Mouse (Mus musculus): Measurements from ENCODE around the gene Hbb-bs. TPM values are rescaled to one million over a fixed set of nuclear protein-coding genes. Genes with fewer than 3 reads are reported as not detected.
A peak's percentile ranks its signal among the peaks of the same experiment; 100 is the strongest.

The Hbb-bs gene
- 116,188 and 122,775 TPM in 2 replicates for polyA plus RNA-seq (2015; fragmentation: Nextera tagmentation; extraction: Ambion mirVana)

DNA sequence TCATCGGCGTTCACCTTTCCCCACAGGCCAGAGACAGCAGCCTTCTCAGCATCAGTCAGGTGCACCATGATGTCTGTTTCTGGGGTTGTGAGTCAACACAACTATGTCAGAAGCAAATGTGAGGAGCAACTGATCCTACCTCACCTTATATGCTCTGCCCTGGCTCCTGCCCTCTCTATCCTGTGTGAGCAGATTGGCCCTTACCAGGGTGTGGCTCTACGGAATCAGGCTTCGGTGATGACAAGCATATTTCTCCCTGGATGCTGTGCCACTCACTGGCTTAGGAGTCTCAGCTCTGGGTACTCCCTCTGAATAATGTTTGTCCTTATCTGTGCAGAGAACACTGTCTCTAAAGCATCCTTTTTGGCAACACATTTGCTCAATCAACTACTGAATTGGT, at the start of gene Hbb-bs:
Gene Hbb-bs (minus strand): TSS at position 289 of the 400 bp plus-strand sequence.
- Histone ChIP-seq H3K9ac (peak within 1 kb of the TSS; percentile 57), H3K4me2 (peak within 1 kb of the TSS; percentile 51), H3K4me3 (replicated peaks) (peak within 1 kb of the TSS; percentile 52), H3K27ac (replicated peaks) (peak within 1 kb of the TSS; percentile 98), H3K9me3 (replicated peaks) (no peaks in the 10 kb centered on the region), H3K36me3 (replicated peaks) (no peaks in the 10 kb centered on the region), H3K27me3 (no peaks in the 10 kb centered on the region), H3K4me1 (replicated peaks) (peaks cover 33% of the 10 kb centered on the region)
- 33% methylated on average over 4 of the region's 4 CpGs for WGBS (ENCODE audit: insufficient replicate concordance)
- ATAC-seq (ENCODE audit: insufficient read depth): peak; percentile 83

DNA sequence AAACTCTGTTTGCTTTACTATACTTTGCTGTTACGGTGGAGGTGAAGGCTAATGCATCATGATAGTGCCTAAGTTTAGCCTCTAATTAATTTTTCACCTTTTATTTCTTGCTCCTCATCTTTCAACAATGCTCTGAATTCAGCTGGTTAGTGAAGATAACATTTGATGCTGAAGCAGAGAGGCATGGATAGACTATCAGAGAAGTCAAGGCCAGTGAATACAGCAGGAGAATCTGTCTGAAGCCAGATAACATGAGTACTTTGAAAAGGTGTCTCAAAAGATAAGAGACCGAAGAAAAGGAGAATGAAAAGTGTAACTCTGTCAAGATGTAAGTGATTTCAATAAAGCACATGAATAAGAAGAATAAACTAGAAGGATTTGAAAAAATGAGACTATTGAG, 49.2 kb upstream of the Hbb-bs start:
- 26% methylated on average over 2 of the region's 2 CpGs for WGBS (ENCODE audit: insufficient replicate concordance)
- H3K4me2 ChIP-seq: no peak overlapping the region
- H3K9ac ChIP-seq: no peak overlapping the region
- no peaks in the 10 kb centered on the region for H3K9me3 ChIP-seq (replicated peaks)
- ATAC-seq (ENCODE audit: insufficient read depth): peak; percentile 90
- no peaks in the 10 kb centered on the region for H3K36me3 ChIP-seq (replicated peaks)
- H3K4me3 ChIP-seq (replicated peaks): no peak overlapping the region
- H3K27me3 ChIP-seq: peaks cover 6% of the 10 kb centered on the region; the same call in 1 of the 2 replicates
- peaks cover 53% of the 10 kb centered on the region for H3K4me1 ChIP-seq (replicated peaks)
- peak overlapping the region; percentile 87 for H3K27ac ChIP-seq (replicated peaks)

DNA sequence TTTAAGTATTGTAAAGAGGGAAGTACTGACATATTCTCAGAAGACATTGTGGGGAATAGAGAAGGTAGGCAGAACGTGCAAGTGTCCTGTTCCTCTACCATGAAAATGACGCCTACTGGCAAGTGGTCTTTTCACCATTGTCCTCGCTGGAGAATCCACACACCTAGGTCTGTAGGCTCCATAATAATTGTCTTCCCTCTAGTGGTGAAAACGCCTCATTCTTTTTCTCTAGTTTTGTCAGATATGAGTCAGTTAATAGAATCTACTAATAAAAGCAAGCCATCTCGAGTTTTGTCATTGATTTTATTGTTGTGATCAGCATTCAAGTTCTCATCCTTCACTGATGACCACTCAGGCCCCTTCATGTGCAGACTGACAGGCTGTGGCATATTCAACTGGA, 46.6 kb upstream of the Hbb-bs start:
- no peak for ATAC-seq (ENCODE audit: insufficient read depth)
- H3K4me3 ChIP-seq (replicated peaks): no peak overlapping the region
- H3K4me2 ChIP-seq: peak overlapping the region; percentile 16; the same call in 1 of the 2 replicates
- H3K4me1 ChIP-seq (replicated peaks): peaks cover 65% of the 10 kb centered on the region
- H3K9me3 ChIP-seq (replicated peaks): no peaks in the 10 kb centered on the region
- H3K27me3 ChIP-seq: no peaks in the 10 kb centered on the region
- peak overlapping the region; percentile 40; the same call in 1 of the 2 replicates for H3K9ac ChIP-seq
- WGBS (ENCODE audit: insufficient replicate concordance): 17% methylated on average over 5 of the region's 5 CpGs
- peak overlapping the region; percentile 88 for H3K27ac ChIP-seq (replicated peaks)
- no peaks in the 10 kb centered on the region for H3K36me3 ChIP-seq (replicated peaks)

DNA sequence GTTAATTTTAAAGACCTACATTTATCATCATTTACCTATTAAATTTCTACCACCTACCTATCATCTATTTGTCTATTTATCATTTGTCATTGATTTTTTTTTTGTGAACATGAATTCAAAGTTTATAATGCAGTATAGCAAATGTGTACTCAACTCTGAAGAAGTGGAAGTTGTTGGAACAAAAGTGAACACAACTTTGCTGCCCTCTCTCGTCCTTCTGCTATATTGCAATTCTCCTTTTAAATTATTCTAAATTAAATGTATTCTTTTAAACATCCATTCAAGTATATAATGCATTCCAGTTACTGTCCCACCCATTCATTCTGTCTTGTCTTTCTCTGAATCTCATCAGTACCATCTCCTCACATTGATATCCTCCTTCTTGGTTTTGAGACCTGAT, 45.2 kb upstream of the Hbb-bs start:
- peak overlapping the region; percentile 48 for H3K4me2 ChIP-seq
- H3K9ac ChIP-seq: peak overlapping the region; percentile 48
- 0% methylated on average over 1 of the region's 1 CpGs for WGBS (ENCODE audit: insufficient replicate concordance)
- peak overlapping the region; percentile 92 for H3K27ac ChIP-seq (replicated peaks)
- H3K36me3 ChIP-seq (replicated peaks): no peaks in the 10 kb centered on the region
- no peak for ATAC-seq (ENCODE audit: insufficient read depth)
- no peak overlapping the region for H3K4me3 ChIP-seq (replicated peaks)
- H3K9me3 ChIP-seq (replicated peaks): no peaks in the 10 kb centered on the region
- H3K27me3 ChIP-seq: no peaks in the 10 kb centered on the region
- H3K4me1 ChIP-seq (replicated peaks): peaks cover 60% of the 10 kb centered on the region

DNA sequence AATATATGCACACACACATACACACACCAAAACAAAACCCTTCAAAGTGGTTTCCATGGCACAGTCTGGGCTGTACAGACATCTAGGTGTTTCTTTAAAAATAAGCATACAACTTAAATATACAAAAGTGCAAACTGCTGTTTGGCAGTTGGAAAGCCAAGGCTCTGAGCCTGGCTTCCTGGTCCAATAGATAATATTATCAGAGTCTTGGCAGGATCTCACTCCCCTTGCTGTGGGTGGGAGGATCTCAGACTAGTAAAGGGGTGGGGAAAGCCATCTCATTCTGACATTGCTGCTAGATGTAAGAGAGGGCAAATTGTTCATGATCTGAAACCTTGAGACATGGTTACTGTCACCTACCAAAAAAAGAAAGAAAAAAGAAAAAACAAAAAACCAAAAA, 42.8 kb upstream of the Hbb-bs start:
- peak overlapping the region; percentile 99 for H3K27ac ChIP-seq (replicated peaks)
- H3K36me3 ChIP-seq (replicated peaks): no peaks in the 10 kb centered on the region
- H3K4me2 ChIP-seq: peak overlapping the region; percentile 59
- peak overlapping the region; percentile 68 for H3K9ac ChIP-seq
- H3K27me3 ChIP-seq: no peaks in the 10 kb centered on the region
- H3K9me3 ChIP-seq (replicated peaks): no peaks in the 10 kb centered on the region
- peaks cover 58% of the 10 kb centered on the region for H3K4me1 ChIP-seq (replicated peaks)
- H3K4me3 ChIP-seq (replicated peaks): peak overlapping the region; percentile 32; the same call in 1 of the 2 replicates
- ATAC-seq (ENCODE audit: insufficient read depth): peak; percentile 87

DNA sequence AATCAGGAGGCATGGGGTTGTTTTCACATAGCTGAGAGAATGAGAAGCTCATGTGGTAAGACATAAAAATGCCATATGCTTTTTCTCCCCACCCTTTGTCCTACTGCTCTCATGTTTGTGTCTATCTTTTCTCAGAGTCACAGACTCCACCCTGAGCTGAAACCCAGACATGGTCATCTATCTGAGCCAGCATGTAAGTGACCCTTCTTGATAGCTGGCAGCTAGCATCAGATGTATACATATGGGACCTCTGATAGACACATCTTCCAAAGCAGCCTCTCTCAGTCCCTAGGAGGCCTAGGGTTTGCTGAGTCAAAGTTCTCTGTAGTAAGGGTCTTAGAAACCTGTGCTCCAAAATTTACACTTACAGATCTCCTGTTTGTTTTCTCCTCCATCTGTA, 37.8 kb upstream of the Hbb-bs start:
- Histone ChIP-seq H3K27me3 (no peaks in the 10 kb centered on the region), H3K4me3 (replicated peaks) (peak overlapping the region; percentile 23), H3K9me3 (replicated peaks) (no peaks in the 10 kb centered on the region), H3K36me3 (replicated peaks) (no peaks in the 10 kb centered on the region), H3K4me2 (peak overlapping the region; percentile 44), H3K27ac (replicated peaks) (peak overlapping the region; percentile 96), H3K9ac (peak overlapping the region; percentile 53), H3K4me1 (replicated peaks) (peaks cover 69% of the 10 kb centered on the region)
- peak; percentile 89 for ATAC-seq (ENCODE audit: insufficient read depth)

DNA sequence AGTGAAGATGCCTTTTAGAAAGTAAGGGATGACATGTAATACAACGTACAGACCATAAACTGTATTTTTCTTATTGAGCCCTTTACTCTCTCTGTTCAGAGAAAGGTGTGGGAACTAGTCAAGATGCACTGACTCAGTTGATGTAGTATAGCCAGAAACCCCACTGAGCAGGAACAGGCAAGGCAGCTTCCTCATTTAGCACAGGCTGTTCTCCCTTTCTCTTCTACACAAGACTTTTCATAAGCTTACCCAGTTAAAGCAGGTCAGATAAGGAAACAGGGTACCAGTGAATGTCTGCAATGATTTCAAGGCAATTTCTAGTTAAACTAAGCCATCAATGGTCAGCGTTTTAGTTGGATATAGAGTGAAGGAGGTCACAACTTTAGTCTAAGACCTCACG, 33.6 kb upstream of the Hbb-bs start:
- Histone ChIP-seq H3K27me3 (no peaks in the 10 kb centered on the region), H3K4me2 (peak overlapping the region; percentile 47), H3K27ac (replicated peaks) (peak overlapping the region; percentile 95), H3K4me3 (replicated peaks) (no peak overlapping the region), H3K9me3 (replicated peaks) (no peaks in the 10 kb centered on the region), H3K4me1 (replicated peaks) (peaks cover 62% of the 10 kb centered on the region), H3K36me3 (replicated peaks) (no peaks in the 10 kb centered on the region), H3K9ac (peak overlapping the region; percentile 61)
- no peak for ATAC-seq (ENCODE audit: insufficient read depth)
- WGBS (ENCODE audit: insufficient replicate concordance): 44% methylated on average over 3 of the region's 3 CpGs

DNA sequence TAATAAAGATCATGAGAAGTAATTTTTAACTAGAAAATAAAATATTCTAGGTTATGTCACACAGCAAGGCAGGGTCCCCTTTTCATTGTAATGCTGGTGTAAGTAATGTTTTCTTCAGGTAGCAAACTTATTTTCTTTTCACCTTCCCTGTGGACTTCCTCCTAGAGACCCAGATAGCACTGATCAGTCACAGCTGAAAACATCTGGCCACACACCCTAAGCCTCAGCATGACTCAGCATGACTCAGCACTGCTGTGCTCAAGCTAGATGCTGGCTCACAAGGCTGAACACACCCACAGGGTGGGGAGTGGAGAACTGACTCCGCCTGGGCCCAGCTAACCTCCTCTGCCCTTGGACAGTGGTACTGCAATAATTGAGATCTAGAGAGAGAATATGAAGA, 33.0 kb upstream of the Hbb-bs start:
- H3K9me3 ChIP-seq (replicated peaks): no peaks in the 10 kb centered on the region
- no peaks in the 10 kb centered on the region for H3K27me3 ChIP-seq
- peak overlapping the region; percentile 95 for H3K27ac ChIP-seq (replicated peaks)
- no peak overlapping the region for H3K4me3 ChIP-seq (replicated peaks)
- peak overlapping the region; percentile 46 for H3K9ac ChIP-seq
- H3K36me3 ChIP-seq (replicated peaks): no peaks in the 10 kb centered on the region
- H3K4me1 ChIP-seq (replicated peaks): peaks cover 57% of the 10 kb centered on the region
- 0% methylated on average over 1 of the region's 1 CpGs for WGBS (ENCODE audit: insufficient replicate concordance)
- H3K4me2 ChIP-seq: peak overlapping the region; percentile 47
- ATAC-seq (ENCODE audit: insufficient read depth): peak; percentile 81

DNA sequence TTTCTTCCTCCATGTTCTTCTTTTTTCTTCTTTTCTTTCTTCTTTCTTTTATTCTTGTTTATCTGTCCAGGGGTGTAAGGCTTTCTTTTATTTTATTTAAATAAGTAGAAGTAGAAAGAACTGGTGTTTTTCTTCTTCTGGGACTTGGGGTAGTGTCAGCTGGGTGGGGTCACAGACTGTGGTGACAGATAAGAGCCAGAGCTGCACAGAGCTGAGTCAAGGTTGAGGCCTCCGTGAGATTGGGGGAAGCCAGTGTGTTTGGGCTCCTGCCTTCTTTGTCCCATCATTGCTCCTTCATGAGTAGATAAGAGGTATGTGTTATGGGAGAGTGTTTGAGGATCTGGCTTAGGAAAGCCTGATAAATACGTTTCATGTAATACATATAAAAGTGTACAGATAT, 31.2 kb upstream of the Hbb-bs start:
- Histone ChIP-seq H3K27me3 (no peaks in the 10 kb centered on the region), H3K4me3 (replicated peaks) (no peak overlapping the region), H3K4me2 (peak overlapping the region; percentile 51), H3K36me3 (replicated peaks) (no peaks in the 10 kb centered on the region), H3K4me1 (replicated peaks) (peaks cover 60% of the 10 kb centered on the region), H3K9ac (peak overlapping the region; percentile 37), H3K9me3 (replicated peaks) (no peaks in the 10 kb centered on the region), H3K27ac (replicated peaks) (peak overlapping the region; percentile 95)
- ATAC-seq (ENCODE audit: insufficient read depth): peak; percentile 88
- WGBS (ENCODE audit: insufficient replicate concordance): 8% methylated on average over 2 of the region's 2 CpGs

DNA sequence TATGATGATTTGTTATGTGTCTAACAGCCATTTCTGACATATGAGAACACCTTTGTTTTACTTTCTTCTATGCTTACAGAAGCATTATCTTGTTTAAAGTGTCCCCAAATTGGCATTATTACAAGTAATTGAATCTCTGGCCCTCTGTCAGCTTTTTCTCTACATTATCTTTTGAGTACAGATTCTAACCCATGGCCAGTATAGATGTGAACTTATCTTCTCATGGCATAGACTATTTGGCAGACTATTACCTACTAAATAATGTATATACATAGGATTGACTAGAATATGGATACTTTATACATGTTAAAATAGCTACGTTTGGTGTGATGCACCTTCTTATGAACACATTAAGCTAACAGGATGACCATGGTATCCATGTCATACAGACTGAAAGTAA, 26.8 kb upstream of the Hbb-bs start:
- H3K36me3 ChIP-seq (replicated peaks): no peaks in the 10 kb centered on the region
- no peaks in the 10 kb centered on the region for H3K9me3 ChIP-seq (replicated peaks)
- no peaks in the 10 kb centered on the region for H3K27me3 ChIP-seq
- no peak overlapping the region for H3K4me2 ChIP-seq
- peaks cover 48% of the 10 kb centered on the region for H3K4me1 ChIP-seq (replicated peaks)
- peak overlapping the region; percentile 71 for H3K27ac ChIP-seq (replicated peaks)
- 0 out of 2 replicates have a peak, but pooled peaks have one; percentile 7 for ATAC-seq (ENCODE audit: insufficient read depth)
- 29% methylated on average over 1 of the region's 1 CpGs for WGBS (ENCODE audit: insufficient replicate concordance)
- H3K9ac ChIP-seq: no peak overlapping the region
- H3K4me3 ChIP-seq (replicated peaks): no peak overlapping the region

DNA sequence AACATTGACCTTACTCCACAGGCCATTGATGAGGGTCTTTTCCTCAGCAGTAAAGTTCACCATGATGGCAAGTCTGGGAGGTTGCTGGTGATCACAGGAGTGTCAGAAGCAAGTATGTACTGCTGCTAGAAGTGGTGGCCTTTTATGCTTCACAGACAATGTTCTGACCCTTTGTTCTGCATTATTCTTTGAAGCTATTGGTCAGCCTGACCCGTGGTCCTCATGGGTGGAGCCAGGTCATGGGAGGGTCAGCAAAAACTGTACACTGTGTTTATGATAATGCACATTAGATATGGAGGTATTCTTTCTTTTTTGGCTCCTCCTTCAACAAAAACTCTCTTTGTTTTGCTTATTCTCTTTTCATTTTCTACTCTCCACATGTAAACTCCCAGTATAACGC, 25.2 kb upstream of the Hbb-bs start, which contains the start of gene Hbb-y:
Gene Hbb-y (minus strand): TSS at position 127 of the 400 bp plus-strand sequence.
- no peak within 1 kb of the TSS for H3K4me3 ChIP-seq (replicated peaks)
- peaks cover 46% of the 10 kb centered on the region for H3K4me1 ChIP-seq (replicated peaks)
- H3K27me3 ChIP-seq: no peaks in the 10 kb centered on the region
- 47% methylated on average over 2 of the region's 2 CpGs for WGBS (ENCODE audit: insufficient replicate concordance)
- peak within 1 kb of the TSS; percentile 71 for H3K27ac ChIP-seq (replicated peaks)
- ATAC-seq (ENCODE audit: insufficient read depth): no peak
- no peak within 1 kb of the TSS for H3K4me2 ChIP-seq
- no peaks in the 10 kb centered on the region for H3K36me3 ChIP-seq (replicated peaks)
- no peak within 1 kb of the TSS for H3K9ac ChIP-seq
- H3K9me3 ChIP-seq (replicated peaks): no peaks in the 10 kb centered on the region
